Mouse (Mus musculus): ENCODE results near the gene Tnfaip8l3. TPM values are rescaled to one million over a fixed set of nuclear protein-coding genes. Genes with fewer than 3 reads are reported as not detected.
"Not testable (repeated sequence)": the region's sequence is repeated elsewhere in the genome, so short reads cannot be mapped to it uniquely, and the experiment has no call there.

The Tnfaip8l3 gene
- total RNA-seq, 2 experiments from 2014 or later, result 5.8 to 9.8 TPM

DNA sequence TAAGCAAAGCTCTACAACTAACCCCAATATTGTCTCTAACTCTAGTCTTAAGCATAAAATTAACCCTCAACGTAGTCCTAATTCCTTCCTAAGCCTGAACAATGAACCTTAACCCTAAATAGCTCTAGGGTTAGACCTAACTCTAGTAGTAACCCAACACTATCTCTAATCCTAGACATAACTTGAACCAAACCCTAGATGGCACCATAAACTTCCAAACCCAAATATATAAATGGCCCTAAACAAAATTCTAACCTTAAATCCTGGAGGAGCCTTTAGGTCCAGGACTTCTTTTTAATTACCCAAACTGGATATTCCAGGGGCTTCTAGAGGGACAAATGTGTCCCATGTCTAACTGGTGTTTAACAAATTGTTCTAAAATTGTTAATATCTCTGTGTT lies 73.7 kb downstream of the Tnfaip8l3 start:
- intact Hi-C loops (cut with DNase I), result loop anchor here (10.0 kb wide), 1 partner anchor 330 kb away; no protein-coding TSS in a partner anchor
- no peak for DNase-seq (ENCODE audit: low spot score in 2 of 2)

DNA sequence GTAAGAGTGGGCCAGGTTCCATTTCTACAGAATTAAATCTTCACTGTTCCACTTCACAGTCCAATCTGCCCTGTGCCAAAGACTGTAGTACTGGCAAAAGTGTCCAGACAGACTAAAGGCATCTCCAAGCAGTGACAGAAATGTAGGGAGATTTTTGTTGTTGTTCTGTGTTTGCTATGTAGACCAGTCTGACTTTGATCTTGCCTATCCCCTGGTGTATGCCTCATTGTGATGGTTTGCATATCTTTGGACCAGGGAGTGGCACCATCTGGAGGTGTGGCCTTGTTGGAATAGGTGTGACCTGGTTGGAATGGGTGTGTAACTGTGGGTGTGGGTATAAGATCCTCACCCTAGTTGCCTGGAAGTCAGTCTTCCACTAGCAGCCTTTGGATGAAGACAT lies 75.6 kb downstream of the Tnfaip8l3 start:
- not testable (repeated sequence) for DNase-seq (ENCODE audit: low spot score in 2 of 2)
- intact Hi-C loops (cut with DNase I), result loop anchor here (10.0 kb wide), 1 partner anchor 332 kb away; no protein-coding TSS in a partner anchor

DNA sequence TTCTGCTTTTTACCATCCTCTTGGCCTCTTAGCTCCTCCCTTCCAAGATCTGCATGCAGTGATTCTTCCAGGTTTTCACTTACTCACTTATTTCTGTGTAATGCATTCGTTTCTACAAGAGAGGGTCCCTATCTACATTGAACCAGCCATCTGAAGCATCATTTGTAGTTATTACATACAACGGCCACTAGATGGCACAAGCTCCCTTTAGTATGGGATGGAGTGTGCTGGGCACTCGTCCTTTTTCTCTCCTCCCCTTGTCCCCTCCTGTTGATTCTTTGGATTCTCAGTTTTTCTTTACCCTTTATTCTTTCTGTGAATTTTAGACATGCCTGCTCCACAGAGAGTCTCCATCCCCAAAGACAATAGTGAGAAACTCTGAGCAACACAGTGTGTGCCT lies 77.3 kb downstream of the Tnfaip8l3 start:
- DNase-seq (ENCODE audit: low spot score in 2 of 2), result peak in 1 of 2 experiments; percentile 28
- intact Hi-C loops (cut with DNase I), result loop anchor here (1.0 to 10.0 kb wide), 2 partner anchors 121 to 334 kb away; no protein-coding TSS in a partner anchor

DNA sequence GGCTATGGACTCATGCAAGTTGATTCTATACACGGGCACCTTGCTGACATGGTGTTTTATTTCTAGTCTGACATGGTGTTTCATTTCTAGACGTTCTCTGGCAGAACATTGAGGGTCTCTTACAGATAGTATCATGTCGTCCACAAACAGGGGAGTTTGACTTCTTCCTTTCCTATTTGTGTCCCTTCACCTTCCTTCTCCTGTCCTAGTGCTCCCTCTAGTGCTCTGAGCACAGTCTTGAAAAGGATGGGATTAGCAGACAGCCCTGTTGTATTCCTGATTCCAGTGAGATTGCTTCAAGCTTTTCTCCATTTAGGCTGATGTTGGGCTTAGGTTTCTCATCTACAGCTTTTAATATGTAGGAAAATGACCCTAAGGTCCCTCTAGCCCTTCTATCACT lies 81.2 kb downstream of the Tnfaip8l3 start:
- intact Hi-C loops (cut with DNase I), result loop anchor here (1.0 to 10.0 kb wide), 2 partner anchors 97 to 162 kb away; no protein-coding TSS in a partner anchor
- peak in 1 of 2 experiments; percentile 36 for DNase-seq (ENCODE audit: low spot score in 2 of 2)

DNA sequence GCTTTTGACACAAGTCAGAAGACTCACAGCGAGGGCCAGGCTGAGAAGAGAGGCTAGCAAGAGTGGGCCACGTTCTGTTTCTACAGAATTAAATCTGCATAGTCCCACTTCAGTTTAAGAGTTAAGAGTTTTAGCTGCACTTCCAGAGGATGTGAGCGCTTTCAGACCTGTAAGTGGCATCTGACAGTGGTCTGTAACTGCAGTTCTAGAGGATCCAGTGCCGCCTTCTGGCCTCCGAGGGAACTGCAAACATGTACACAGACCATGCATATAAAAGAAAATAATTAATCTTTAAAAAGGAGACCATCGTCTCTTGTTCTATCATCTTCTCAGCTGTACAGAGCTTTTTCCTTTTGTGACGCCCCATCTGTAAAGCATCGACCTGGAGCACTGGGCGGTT lies 83.3 kb downstream of the Tnfaip8l3 start:
- intact Hi-C loops (cut with DNase I), result loop anchor here (10.0 kb wide), 1 partner anchor 160 kb away; no protein-coding TSS in a partner anchor
- DNase-seq (ENCODE audit: low spot score in 2 of 2), result peak in 1 of 2 experiments; percentile 23

DNA sequence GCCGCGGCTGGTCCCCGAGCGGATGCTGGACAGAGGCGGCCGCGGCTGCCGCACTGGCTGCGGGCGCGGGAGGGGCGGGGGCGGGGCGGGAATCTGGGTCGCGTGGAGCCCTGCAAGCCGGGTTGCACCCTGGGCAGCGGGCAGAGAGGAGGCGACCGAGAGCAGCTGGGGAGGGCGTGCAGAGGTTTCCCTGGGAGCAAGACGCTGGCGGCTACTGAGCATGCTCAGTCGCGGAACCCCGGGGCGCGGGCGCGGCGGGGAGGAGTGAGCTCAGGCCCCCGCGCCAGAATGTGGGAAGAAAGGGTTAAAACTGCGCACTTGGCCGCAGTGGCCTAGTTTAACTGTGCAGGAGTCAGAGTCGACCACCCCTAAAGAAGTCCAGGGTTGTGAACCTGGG lies 93.1 kb downstream of the Tnfaip8l3 start, which contains the start of gene Elmod1:
Elmod1 (minus strand) TSS at position 180 of the 397 bp plus-strand sequence.
- intact Hi-C loops (cut with DNase I), result loop anchor here (2.0 kb wide), 1 partner anchor 40 kb away; no protein-coding TSS in a partner anchor

DNA sequence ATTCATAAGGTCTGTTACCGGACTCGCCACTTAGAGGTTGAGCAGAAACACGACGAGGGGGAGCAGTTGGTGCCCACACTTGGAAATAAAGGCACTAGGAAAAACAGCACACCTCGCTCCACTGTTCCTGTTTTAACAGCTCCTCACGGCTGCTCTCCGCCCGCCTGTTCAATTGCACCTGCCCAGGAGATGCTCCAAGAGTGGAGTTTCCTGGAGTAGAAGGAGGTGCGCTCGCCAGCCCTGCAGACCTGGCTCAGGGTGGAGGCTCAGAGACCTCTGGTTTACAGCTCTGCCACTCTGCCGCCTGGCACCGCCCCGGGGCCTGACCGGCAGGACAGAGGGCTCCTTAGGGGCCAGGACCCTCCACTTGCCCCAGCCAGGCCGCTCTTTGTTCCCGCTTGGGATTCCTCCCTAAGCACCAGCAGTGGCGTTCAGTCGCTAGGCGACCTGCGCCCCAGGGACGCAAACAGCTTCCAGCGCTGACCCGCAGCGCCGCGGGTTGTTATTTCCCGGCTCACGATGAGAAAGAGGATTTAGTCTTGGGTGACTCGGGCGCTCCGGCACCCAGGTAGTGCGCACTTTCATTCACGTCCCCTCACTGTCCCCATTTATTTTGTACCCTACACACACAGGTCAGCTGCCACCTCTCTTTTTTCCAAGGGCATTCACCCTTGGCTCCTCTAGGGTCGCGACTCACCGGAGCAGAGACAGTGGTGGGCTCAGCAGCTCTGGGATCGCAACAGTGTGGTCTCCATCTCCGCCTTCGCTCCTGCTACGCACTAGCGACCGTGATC lies 93.7 kb downstream of the Tnfaip8l3 start:
- peak; percentile 46 to 61 for DNase-seq (ENCODE audit: low spot score in 2 of 2)
- intact Hi-C loops (cut with DNase I), result loop anchor here (2.0 kb wide), 1 partner anchor 40 kb away; no protein-coding TSS in a partner anchor

More for the DNA sequence above, 93.1 kb downstream of the Tnfaip8l3 start, which contains the start of gene Elmod1:
- DNase-seq (ENCODE audit: low spot score in 2 of 2), result peak; percentile 77 to 87

DNA sequence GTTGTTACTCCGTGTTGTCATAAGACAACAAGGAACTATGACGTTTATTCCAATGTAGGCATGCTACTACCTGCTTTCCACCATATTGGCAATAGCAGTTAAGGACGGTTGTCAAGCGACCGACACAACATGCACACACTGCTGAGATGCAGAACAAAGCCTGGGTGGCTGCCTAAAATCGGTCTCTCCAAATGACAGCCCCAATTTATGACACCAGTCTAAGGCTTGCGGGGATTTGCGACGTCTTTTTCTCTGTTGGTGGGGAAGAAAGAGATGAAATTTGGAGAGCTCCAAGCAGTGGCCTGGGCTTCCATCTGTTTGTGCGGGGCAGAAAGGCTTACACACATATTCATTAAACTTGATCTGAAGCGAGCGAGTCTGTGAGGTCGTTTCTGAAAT lies 94.3 kb downstream of the Tnfaip8l3 start:
- DNase-seq (ENCODE audit: low spot score in 2 of 2), result peak; percentile 44 to 46
- intact Hi-C loops (cut with DNase I), result loop anchor here (2.0 kb wide), 1 partner anchor 39 kb away; no protein-coding TSS in a partner anchor

Other genes starting within 250 kb of the Tnfaip8l3 start
- under 1 TPM in 1 of 2 experiments, not detected in 1; 0.29 TPM for gene Sln, start 218.2 kb downstream of the Tnfaip8l3 start, total RNA-seq (2021)
- 100 to 1,000 TPM; 175 to 181 TPM for gene Elmod1, start 93.1 kb downstream of the Tnfaip8l3 start, total RNA-seq (2021)
- not detected for gene Cyp19a1, start 199.7 kb upstream of the Tnfaip8l3 start, total RNA-seq (2021)
- under 1 TPM; 0.76 to 0.93 TPM for gene Gldn, start 218.1 kb upstream of the Tnfaip8l3 start, total RNA-seq (2021)